Mouse (Mus musculus) spleen, adult 18-20 months (tissue): ENCODE measurements around the gene Olfr172.

ENCODE experiments used
- DNase-seq, 2 experiments: peaks; one replicate each; pipeline ENCODE4 v3.0.0; 2022; ENCODE audit warnings: mixed read lengths in 2 of 2

Olfr172 gene

GRCm38 (mm10) chr16:58763076-58763475 is at the start of gene Olfr172:
Gene Olfr172 (minus strand): TSS chr16:58763176.
- no peak for DNase-seq

- DNase-seq, result no peak
These were observed 37.2 kb upstream of the Olfr172 start, which contains the start of gene Olfr173 for GRCm38 (mm10) chr16:58800168-58800567. Gene Olfr173 (minus strand): TSS chr16:58800268.

GRCm38 (mm10) chr16:58756191-58756590 is 6.8 kb downstream of the Olfr172 start:
- no peak for DNase-seq

GRCm38 (mm10) chr16:58751314-58751713 is 11.7 kb downstream of the Olfr172 start:
- DNase-seq, result no peak

- no peak for DNase-seq
These were observed 16.3 kb downstream of the Olfr172 start for GRCm38 (mm10) chr16:58746715-58747114.

GRCm38 (mm10) chr16:58740751-58741150 is 22.2 kb downstream of the Olfr172 start:
- no peak for DNase-seq

- no peak for DNase-seq
These were observed 24.2 kb downstream of the Olfr172 start for GRCm38 (mm10) chr16:58738800-58739199.

GRCm38 (mm10) chr16:58738205-58738604 is 24.8 kb downstream of the Olfr172 start:
- DNase-seq, result no peak

- DNase-seq, result no peak
These were observed 34.8 kb downstream of the Olfr172 start for GRCm38 (mm10) chr16:58728176-58728671.

GRCm38 (mm10) chr16:58727477-58728131 is 35.4 kb downstream of the Olfr172 start, which contains the start of gene Cldnd1:
Gene Cldnd1 (plus strand): TSS chr16:58727910.
- peak; percentile 89 to 94 for DNase-seq

- DNase-seq, result no peak
These were observed 36.1 kb downstream of the Olfr172 start for GRCm38 (mm10) chr16:58726680-58727476.

- DNase-seq, result no peak
These were observed 40.7 kb downstream of the Olfr172 start for GRCm38 (mm10) chr16:58722292-58722691.

GRCm38 (mm10) chr16:58718666-58719120 is 44.3 kb downstream of the Olfr172 start, which contains the start of gene Gpr15:
Gene Gpr15 (minus strand): TSS chr16:58719070.
- no peak for DNase-seq

- DNase-seq, result no peak
These were observed 48.0 kb downstream of the Olfr172 start for GRCm38 (mm10) chr16:58715018-58715417.

- DNase-seq, result no peak
These were observed 49.8 kb downstream of the Olfr172 start for GRCm38 (mm10) chr16:58713128-58713527.

- DNase-seq, result peak in 1 of 2 experiments; percentile 25
These were observed 50.8 kb downstream of the Olfr172 start for GRCm38 (mm10) chr16:58712221-58712620.
